Mouse (Mus musculus) brain, embryonic 14.5 days (tissue): ENCODE measurements around the gene Smchd1.

Experiments
- CTCF ChIP-seq: fragments of 200-500 bp; IDR thresholded peaks from 2 replicates; pipeline ENCODE4 v1.5.1; 2012; ENCODE audit warnings: inconsistent platforms, mild to moderate bottlenecking, moderate library complexity, borderline replicate concordance; ENCODE audit not compliant: insufficient read depth, insufficient read length; ENCODE audit errors: extremely low read depth
- POLR2A ChIP-seq: fragments of 200-500 bp; IDR thresholded peaks from 2 replicates; pipeline ENCODE4 v1.6.1; 2012; ENCODE audit warnings: mild to moderate bottlenecking, inconsistent platforms, borderline replicate concordance; ENCODE audit not compliant: poor library complexity, insufficient read depth, insufficient read length, severe bottlenecking; ENCODE audit errors: extremely low read depth

GRCm38 (mm10) chr17:71474762-71475704 is at the start of gene Smchd1:
- no peak for TF ChIP-seq CTCF
- peak; percentile 56 for TF ChIP-seq POLR2A
